8 mouse cellular contexts compared by ENCODE assay signal in genomic region chr8:105305211-105306145, GRCm38 (mm10). TPM values are rescaled to one million over a fixed set of nuclear protein-coding genes. Genes with fewer than 3 reads are reported as not detected.
DNase-seq lines count a peak whose midpoint lies in the region; ATAC-seq and TF ChIP-seq lines count a peak whose summit lies in the region.

Gene Elmo3, plus strand, starts transcription at chr8:105305601.

- peak within 1 kb of the TSS; percentile 53 for H3K27ac ChIP-seq in heart, embryonic 12.5 days (ENCODE audit: poor library complexity, severe bottlenecking)
- H3K27ac ChIP-seq in kidney, embryonic 15.5 days: peak within 1 kb of the TSS; percentile 91
- peak within 1 kb of the TSS; percentile 81 for H3K27ac ChIP-seq in lung, embryonic 14.5 days (ENCODE audit: low read depth)
- peak within 1 kb of the TSS; percentile 48 for H3K27ac ChIP-seq in neural tube, embryonic 15.5 days (replicated peaks)

- 6% methylated on average over 29 of the region's 30 CpGs for WGBS in heart, embryonic 12.5 days
- WGBS in kidney, embryonic 15.5 days: 5% methylated on average over 30 of the region's 30 CpGs
- WGBS in lung, embryonic 14.5 days: 5% methylated on average over 30 of the region's 30 CpGs
- 12% methylated on average over 30 of the region's 30 CpGs for WGBS in neural tube, embryonic 15.5 days

- peak; percentile 45 for ATAC-seq in common myeloid progenitor, adult 5-6 weeks (replicated peaks; ENCODE audit: low read depth, poor library complexity, severe bottlenecking)
- peak; percentile 59 for ATAC-seq in heart, embryonic 12.5 days (ENCODE audit: insufficient number of reproducible peaks, low FRiP score)
- peak; percentile 86 for ATAC-seq in kidney, embryonic 15.5 days (replicated peaks; ENCODE audit: low FRiP score)
- peak; percentile 84 for ATAC-seq in lung, embryonic 14.5 days (ENCODE audit: insufficient read depth)
- ATAC-seq in neural tube, embryonic 15.5 days (ENCODE audit: low FRiP score): peak; percentile 55

- no peaks in the 10 kb centered on the region for H3K27me3 ChIP-seq in heart, embryonic 12.5 days (replicated peaks)
- no peaks in the 10 kb centered on the region for H3K27me3 ChIP-seq in kidney, embryonic 15.5 days
- H3K27me3 ChIP-seq in lung, embryonic 14.5 days (ENCODE audit: insufficient read depth, low read length): no peaks in the 10 kb centered on the region
- H3K27me3 ChIP-seq in neural tube, embryonic 15.5 days (replicated peaks): no peaks in the 10 kb centered on the region

- H3K4me1 ChIP-seq in heart, embryonic 12.5 days (replicated peaks): peaks cover 36% of the 10 kb centered on the region
- H3K4me1 ChIP-seq in kidney, embryonic 15.5 days: peaks cover 27% of the 10 kb centered on the region
- peaks cover 21% of the 10 kb centered on the region for H3K4me1 ChIP-seq in lung, embryonic 14.5 days (ENCODE audit: insufficient read depth)
- H3K4me1 ChIP-seq in neural tube, embryonic 15.5 days: peaks cover 20% of the 10 kb centered on the region

- peak; percentile 63 for DNase-seq in CD4-positive helper T cell, adult 2 months (ENCODE audit: low read depth, low spot score)
- DNase-seq in MN1 (ENCODE audit: low spot score): peak; percentile 55
- DNase-seq in lung, embryonic 14.5 days: peak; percentile 71
- peak; percentile 89 for DNase-seq in yolk sac, embryonic 10.5 days (ENCODE audit: low spot score)

- H3K36me3 ChIP-seq in heart, embryonic 12.5 days: peaks cover 75% of the 10 kb centered on the region
- H3K36me3 ChIP-seq in kidney, embryonic 15.5 days: peaks cover 78% of the 10 kb centered on the region
- peaks cover 79% of the 10 kb centered on the region for H3K36me3 ChIP-seq in lung, embryonic 14.5 days (ENCODE audit: insufficient read depth)
- peaks cover 78% of the 10 kb centered on the region for H3K36me3 ChIP-seq in neural tube, embryonic 15.5 days

- peak within 1 kb of the TSS; percentile 82 for H3K4me2 ChIP-seq in heart, embryonic 12.5 days
- H3K4me2 ChIP-seq in kidney, embryonic 15.5 days: peak within 1 kb of the TSS; percentile 76
- H3K4me2 ChIP-seq in lung, embryonic 14.5 days: peak within 1 kb of the TSS; percentile 63
- H3K4me2 ChIP-seq in neural tube, embryonic 15.5 days: peak within 1 kb of the TSS; percentile 50

- peak within 1 kb of the TSS; percentile 46 for H3K4me3 ChIP-seq in heart, embryonic 12.5 days
- peak within 1 kb of the TSS; percentile 46 for H3K4me3 ChIP-seq in kidney, embryonic 15.5 days (replicated peaks)
- peak within 1 kb of the TSS; percentile 37 for H3K4me3 ChIP-seq in lung, embryonic 14.5 days (ENCODE audit: low read depth, low read length)
- H3K4me3 ChIP-seq in neural tube, embryonic 15.5 days (replicated peaks): peak within 1 kb of the TSS; percentile 8

- H3K9me3 ChIP-seq in heart, embryonic 12.5 days (replicated peaks): no peaks in the 10 kb centered on the region
- no peaks in the 10 kb centered on the region for H3K9me3 ChIP-seq in kidney, embryonic 15.5 days (replicated peaks)
- H3K9me3 ChIP-seq in lung, embryonic 14.5 days (ENCODE audit: low read depth, low read length): no peaks in the 10 kb centered on the region
- no peaks in the 10 kb centered on the region for H3K9me3 ChIP-seq in neural tube, embryonic 15.5 days (replicated peaks)

- TF ChIP-seq CTCF in lung, embryonic 14.5 days (IDR thresholded peaks at IDR 0.05; ENCODE audit: low read depth): peak; percentile 26; the same call in 1 of the 2 replicates

- H3K9ac ChIP-seq in heart, embryonic 12.5 days: peak within 1 kb of the TSS; percentile 69
- H3K9ac ChIP-seq in kidney, embryonic 15.5 days: peak within 1 kb of the TSS; percentile 47
- peak within 1 kb of the TSS; percentile 48 for H3K9ac ChIP-seq in lung, embryonic 14.5 days
- H3K9ac ChIP-seq in neural tube, embryonic 15.5 days (replicated peaks): no peak within 1 kb of the TSS

RNA-seq across cellular contexts. Expression of gene Elmo3, which starts in this region (rescaled TPM):
- total RNA-seq in common myeloid progenitor, adult 5-6 weeks (2017): 2.1 and 5.1 TPM in 2 replicates
- polyA plus RNA-seq in heart, embryonic 12.5 days (2016; fragmentation: Nextera tagmentation; extraction: Ambion mirVana): 2.8 and 3.3 TPM in 2 replicates
- polyA plus RNA-seq in kidney, embryonic 15.5 days (2015; fragmentation: Nextera tagmentation; extraction: Ambion mirVana): 10.6 and 11.5 TPM in 2 replicates
- polyA plus RNA-seq in lung, embryonic 14.5 days (2014; fragmentation: Nextera tagmentation; extraction: Ambion mirVana): 5.2 and 8.0 TPM in 2 replicates
- 1.1 and 4.7 TPM in 2 replicates for polyA plus RNA-seq in neural tube, embryonic 15.5 days (2015; fragmentation: Nextera tagmentation; extraction: Ambion mirVana)

Comparison
In these comparisons a context has a peak if more than half of its experiments do, and no peak if none do; other contexts are left out.
1. Peak in every context shown above with its lines: DNase-seq, ATAC-seq, H3K4me3 ChIP-seq and H3K27ac ChIP-seq.